Mouse (Mus musculus) frontal cortex, postnatal 36 days (tissue): ENCODE data around the gene Paqr4.

Source experiments
- DNase-seq, 2 experiments: peaks; one replicate each; pipeline ENCODE4 v3.0.0; 2022; ENCODE audit warnings: low spot score in 2 of 2

Paqr4 gene

DNA sequence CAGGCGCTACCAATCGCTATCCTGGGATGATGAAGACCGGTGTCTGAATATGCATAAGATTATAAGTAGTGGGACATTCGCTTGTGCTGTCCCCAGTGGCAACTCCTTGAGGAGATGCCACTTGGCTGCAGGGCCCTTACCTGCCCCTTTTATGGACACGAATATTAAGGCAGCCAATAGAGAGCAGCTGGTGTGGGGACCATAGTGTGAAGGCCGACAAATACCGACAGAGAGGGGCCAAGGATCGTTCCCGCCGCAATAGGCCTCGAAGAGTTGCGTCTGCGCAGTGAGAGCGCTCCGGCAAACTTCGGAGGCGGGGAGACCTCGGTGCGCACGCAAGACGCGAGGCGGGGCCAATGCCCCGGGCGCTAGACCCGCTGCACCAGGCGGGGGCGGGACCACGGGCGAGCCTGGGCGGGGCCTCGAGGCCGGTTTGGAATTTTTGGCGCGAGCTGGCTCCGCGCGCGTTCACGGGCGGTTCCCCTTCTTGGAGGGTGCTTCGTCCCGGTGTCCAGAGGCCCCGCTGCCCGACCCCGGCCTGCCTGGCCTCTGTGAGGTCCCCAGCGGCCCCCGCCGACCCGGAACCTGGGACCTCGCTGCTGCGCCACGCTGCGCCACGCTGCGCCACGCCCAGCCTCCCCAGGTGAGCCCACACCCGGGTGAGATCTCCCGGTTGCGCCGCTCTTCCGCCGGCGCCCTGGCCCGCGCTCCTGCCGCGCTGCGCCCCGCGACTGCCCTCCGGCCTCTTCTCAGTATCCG lies 14.5 kb downstream of the Paqr4 start, which contains the start of gene Pkmyt1:
TSS of gene Pkmyt1 (plus strand) at position 338 of the 759 bp plus-strand sequence.
- peak; percentile 91 to 95 for DNase-seq

DNA sequence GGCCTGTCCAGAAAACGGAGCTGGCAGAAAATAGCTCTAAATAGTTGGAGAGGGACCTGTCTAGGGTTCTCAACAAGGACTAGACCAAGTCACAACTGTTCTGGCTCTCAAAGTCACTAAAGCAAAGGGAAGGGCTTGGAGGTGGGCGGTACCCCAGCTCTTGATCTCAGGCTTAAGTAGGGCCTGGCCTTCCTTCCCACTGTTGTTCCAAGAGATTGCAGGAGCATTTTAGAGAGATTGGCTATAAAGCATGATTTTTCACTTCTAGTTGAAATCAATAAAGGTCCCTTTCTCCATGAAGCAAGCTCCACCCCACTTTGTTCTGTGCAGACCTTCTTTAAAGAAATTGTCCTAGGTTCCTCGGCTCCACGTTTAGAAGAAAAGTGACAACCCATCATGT lies 15.2 kb downstream of the Paqr4 start:
- DNase-seq, result no peak

DNA sequence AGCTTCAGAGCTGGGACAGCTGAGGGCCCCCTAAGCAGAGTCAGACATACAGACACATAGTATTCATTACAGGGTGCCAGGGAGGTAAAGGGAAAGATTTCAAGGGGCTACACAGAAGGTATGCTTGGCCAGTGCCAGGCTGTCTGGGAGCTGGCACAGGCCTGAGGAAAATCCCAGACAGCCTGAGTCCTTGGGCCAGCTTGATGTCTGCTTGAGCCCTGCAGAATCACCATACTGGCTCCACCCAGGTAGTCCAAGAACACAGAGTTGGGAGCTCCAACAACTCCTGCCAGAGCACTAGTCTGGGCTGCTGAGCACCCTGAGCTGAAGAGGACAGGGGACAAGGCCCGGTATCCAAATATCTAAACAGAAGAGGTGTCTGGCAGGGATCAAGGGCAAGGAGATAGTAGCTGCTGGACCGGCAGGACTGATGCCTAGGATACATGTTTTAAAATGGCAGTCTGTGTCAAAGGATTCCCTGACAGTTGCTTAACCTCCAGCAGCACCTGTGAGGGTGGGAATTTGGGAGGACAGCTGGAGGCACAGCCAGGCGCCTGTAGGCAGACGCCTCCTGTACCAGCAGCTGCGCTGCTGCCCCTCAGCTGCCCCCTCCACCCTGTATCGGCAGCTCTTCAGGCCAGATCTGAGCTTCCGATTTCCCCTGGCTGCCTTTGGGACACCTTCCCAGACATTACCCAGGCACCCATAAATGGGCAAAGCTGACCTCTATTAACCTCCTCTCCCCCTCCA lies 18.1 kb downstream of the Paqr4 start, which contains the start of gene 1520401A03Rik:
TSS of gene 1520401A03Rik (minus strand) at position 408 of the 750 bp plus-strand sequence.
- no peak for DNase-seq

DNA sequence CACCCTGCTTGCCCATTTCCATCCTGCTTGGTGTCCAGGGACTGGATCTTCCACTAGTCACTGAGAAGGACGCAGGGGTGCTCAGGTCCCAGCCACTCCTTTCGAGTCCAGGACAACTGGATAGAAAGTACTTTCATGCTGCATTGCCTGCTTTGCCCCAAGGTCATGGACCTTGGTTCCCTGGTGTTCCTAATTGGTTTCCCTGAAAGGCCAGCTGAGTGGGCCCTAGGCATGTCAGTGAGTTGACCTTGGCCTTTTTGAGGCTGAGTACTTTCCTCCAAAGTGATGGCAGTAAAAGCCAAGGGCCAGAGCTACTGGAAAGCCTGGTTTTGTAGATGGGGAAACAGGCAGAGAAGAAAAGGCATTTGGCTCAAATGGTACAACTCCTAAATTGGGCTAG lies 18.8 kb downstream of the Paqr4 start:
- no peak for DNase-seq

DNA sequence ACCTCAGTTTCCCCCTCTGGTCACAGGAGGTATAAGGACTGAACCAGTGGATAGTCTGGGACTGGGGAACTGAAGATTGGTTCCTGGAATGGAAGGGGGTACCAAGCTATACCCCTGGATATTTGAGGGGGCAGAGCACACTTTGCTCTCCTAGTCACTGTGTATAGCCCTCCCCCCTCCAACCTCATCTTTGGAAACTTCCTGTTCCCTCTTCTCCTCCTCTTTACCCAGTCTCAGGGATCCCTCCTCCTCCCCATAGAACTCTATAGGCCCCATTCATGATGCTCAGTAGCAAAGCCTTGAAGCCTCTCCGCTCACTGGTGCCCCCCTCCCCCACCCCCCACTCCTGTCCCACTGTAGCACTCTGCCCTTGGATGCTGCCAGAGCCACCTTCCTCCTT lies 21.2 kb downstream of the Paqr4 start:
- DNase-seq, result no peak

DNA sequence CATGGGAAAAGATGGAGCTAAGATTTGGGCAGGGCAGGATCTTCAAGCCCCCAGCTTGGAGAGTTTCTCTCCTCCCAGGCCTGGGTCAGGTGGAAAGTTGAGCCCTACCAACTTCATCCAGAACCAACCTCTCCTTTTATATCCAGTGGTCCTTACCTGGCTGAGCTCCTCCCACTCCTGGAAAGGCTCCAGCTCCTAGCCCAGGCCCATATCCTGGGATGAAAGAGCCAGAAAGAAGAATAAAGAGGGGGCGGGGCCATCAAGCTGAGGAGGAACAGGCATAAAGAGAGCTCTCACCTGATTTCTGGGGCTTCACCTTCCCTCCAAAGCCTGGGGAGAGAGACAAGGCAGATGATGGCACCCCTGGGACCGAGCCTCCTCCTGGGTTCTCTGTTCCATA lies 23.7 kb downstream of the Paqr4 start:
- DNase-seq, result no peak

DNA sequence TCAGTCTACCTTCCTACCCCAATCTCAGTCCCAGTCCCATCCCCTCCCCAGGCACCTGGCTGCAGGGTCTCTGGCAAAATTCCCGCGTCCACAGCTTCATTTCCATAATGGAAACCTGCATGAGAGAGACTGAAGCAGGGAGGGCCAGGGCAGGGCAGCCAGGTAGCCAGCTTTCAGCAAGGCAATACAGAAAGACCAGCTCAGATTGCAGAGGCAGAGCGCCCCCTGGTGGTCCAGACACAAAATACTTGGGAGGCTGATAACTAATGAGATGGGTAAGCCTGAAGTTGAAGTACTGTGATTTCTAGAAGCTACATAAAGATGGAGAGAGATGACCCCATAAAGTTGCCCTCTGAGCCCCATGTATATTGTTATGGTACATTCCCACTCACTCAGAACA lies 34.5 kb downstream of the Paqr4 start:
- DNase-seq, result peak; percentile 69 to 81

DNA sequence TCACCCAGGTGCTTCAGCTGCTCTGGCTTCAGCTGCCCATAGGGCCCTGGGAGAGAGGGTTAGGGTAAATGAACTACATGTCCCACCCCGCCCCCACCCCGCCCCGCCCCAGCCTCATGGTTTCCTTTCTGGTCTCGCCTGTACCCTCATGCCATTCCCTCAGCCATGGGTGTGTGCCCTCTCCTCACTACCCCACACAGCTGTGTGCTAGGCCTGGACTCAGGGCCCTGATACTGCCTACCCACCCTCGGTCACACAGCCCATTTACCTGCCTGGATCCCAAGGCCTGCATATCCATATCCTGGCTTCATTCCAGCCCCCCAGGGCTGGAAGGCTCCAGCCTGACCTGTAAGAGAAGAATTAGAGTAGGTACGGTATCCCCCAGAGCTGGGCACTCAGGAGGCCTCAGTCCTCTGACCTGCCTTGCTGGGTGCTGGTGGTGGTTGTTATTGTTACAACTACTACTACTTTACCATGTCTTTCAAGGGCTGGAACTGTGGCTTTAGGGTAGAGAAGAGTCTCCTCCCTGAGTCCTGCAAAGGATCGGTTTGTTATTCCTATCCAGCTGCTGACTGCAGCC lies 35.1 kb downstream of the Paqr4 start:
- DNase-seq, result no peak

DNA sequence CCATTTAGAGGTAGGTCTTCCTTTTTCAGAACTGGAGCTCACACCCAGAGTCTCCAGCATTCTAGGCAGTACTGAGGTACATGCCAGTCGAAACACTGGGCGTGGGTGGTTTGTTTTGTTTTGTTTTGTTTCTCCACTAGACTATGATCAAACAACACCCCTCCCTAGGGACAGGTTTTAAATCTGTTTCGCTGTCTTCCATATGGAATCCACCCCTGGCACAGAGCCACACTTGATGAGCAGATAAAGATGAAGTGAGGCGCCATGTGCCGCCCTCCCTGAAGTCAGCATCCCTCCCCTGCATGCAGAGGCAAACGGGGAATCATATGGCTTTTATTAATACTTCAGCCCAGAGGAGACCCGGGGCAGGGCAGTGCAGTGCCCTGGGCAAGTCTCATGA lies 35.9 kb downstream of the Paqr4 start:
- DNase-seq, result peak; percentile 22 to 34

DNA sequence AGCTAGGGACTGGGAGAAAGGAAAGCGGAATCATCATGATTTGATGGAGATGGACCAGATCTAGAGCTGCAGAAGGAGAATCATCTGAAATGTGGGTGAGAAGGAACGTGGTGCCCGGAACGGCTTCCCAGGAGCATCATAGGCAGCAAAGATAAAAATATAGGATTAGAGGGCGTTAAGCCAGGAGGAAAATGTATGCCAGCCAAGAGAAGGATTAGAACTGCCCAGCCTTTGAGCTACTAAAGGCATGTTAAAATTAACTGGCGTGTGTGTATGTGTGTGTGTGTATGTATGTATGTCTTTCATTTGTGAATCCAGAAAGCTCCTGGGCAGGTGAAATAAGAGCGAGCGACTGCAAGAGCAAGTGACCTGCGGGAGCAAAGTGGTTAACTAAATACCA lies 37.4 kb downstream of the Paqr4 start:
- peak in 1 of 2 experiments; percentile 50 for DNase-seq

DNA sequence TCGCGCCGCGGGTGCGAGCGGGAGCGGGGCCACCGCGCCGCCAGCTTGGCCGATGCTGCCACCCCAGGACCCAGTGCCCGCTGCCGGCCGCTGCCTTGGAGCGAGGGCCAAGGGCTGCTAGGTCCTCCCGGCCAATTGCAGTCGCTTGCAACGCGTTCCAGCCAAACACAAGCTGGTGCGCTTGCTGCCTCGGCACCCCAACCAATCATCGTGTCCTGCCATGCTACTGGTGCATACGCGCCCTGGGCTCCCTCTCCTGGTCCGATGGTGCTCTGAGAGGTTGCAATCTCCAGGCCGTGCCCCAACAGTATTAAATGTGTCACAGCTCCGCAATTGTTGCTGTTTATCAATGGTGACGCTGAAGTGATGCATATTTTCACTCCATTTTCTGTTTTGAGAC lies 40.6 kb downstream of the Paqr4 start:
- DNase-seq, result peak; percentile 87 to 92

DNA sequence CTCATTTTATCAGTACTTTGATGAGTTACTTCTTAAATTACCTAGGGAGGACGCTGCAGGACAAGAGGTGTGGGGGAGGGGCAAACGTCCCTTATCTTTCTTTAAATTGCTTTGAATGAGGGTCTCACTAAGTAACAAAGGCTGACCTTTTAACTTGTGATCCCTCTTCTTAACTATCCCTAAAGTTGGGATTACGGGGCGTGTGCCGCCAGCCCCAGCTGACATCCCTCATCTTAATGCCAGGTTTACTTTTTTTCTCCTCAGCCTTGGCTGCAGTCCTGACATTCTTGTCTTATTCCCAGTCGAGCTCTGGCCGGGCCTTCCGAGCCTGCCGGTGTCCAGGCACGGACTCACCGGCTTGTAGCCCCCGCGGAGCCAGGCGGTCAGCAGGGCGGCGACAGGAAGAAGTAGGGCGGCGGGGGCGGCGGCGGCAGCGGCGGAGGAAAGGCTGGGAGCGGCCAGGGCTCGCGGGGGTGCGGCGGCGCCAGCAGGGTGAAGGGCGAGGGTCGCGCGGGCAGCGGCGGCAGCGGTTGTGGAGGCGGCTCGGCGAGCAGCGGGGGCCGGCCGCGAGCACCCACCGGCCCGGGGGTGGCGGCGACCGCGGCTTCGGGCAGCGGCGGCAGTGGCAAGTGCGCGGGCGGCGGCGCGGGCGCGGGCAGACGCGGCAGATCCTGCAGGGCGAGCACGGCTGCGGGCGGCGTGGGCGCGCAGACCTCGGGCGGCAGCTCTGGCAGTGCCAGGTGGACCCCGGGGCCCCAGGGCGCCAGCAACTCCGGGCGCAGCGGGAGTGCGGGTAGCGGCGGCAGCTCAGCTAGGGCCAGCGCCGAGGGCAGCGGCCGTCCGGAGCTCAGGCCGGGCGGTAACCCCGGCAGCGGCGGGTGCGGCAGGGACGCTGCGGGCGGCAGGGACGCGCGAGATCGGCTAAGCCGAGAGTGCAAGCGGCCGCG lies 41.3 kb downstream of the Paqr4 start:
- peak in 1 of 2 experiments; percentile 21 for DNase-seq

DNA sequence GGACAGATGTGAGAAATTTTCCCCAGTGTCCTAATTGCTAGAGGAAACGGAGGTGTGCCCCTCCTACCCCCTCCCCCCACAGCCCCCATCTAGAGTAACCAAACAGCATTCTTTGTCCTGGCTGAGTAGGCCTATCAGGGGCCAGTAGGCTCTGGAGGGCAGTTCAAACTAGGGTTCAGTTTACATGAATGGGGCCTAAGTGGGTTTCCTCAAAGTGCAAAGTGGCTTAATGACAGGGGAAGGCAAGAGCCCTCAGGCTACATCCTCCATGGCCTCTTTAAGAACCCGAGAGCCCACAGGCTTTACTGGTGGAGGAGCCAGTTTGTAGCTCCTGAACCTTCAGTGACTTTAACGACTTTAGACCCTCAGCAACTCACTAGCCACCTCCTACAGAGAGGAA lies 44.9 kb downstream of the Paqr4 start:
- no peak for DNase-seq

DNA sequence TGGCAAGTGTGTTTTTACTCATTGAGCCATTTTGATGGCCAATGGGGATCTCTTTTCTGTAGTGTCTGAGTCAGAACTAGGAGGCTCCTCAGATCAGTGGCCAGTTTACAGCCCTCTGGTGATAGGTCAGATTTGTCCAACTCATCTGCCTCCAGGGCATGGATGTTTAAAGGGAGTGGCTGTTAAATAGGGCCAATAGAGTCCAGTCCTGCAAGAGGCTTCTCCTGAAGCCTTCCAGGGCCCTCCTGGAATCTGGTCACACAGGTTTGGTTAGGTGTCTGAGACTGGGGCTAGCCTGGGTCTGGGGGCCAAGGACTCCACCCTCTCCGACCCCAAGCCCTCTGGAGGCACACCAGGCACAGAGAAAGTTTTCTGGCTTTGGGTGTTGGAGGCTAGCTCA lies 46.2 kb downstream of the Paqr4 start:
- DNase-seq, result no peak
